Comparison of ENCODE assay signal across 24 mouse cellular contexts in the genomic region with DNA sequence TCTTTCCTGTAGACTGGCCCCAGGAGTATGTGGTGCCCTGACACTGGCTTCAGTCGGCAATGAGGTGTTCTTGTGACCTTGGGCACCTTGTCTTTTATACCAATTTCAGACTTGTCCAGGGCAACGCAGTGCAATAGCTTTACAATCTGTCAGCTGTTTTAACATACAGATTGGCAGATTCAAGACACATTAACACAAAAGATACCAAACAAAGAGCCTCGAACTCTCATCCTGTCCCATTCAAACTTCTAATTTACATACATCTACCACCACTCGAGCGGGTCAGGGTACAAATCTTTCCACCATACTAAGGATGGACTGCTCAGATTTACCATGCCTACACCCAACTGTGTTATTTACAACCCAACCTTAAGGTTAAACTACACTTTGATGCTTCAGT. TPM values are rescaled to one million over a fixed set of nuclear protein-coding genes. Genes with fewer than 3 reads are reported as not detected.
DNase-seq lines count a peak whose midpoint lies in the region; ATAC-seq and TF ChIP-seq lines count a peak whose summit lies in the region.
"Had no signal": no experiment of that assay in that cellular context is flagged by ENCODE, and none has a peak within 500 bp of the region (broad histone marks: within the 10 kb centered on the region; RNA-seq: fewer than 3 reads in every experiment).

No protein-coding gene starts in this region.

- H3K36me3 ChIP-seq in lung, embryonic 16.5 days (ENCODE audit: control insufficient read depth, insufficient read depth, low read length): peaks cover 31% of the 10 kb centered on the region
- H3K36me3 ChIP-seq in ES-E14 (ENCODE audit: control insufficient read depth, insufficient read depth, low read length, poor library complexity, severe bottlenecking): peaks cover 42% of the 10 kb centered on the region
- peaks cover 56% of the 10 kb centered on the region for H3K36me3 ChIP-seq in kidney, embryonic 15.5 days

- WGBS in lung, embryonic 16.5 days: 78% methylated on average over 5 of the region's 5 CpGs
- WGBS in kidney, embryonic 15.5 days: 85% methylated on average over 5 of the region's 5 CpGs

- intact Hi-C loops in left cerebral cortex, adult 2 months (cut with DNase I): no loop called here

- H3K9me3 ChIP-seq in lung, embryonic 16.5 days (ENCODE audit: control insufficient read depth, low read length): no peaks in the 10 kb centered on the region
- H3K9me3 ChIP-seq in ES-E14 (ENCODE audit: control insufficient read depth, insufficient read depth, low read depth, low read length): no peaks in the 10 kb centered on the region
- H3K9me3 ChIP-seq in kidney, embryonic 15.5 days (replicated peaks): no peaks in the 10 kb centered on the region
- H3K9me3 ChIP-seq: embryonic facial prominence, embryonic 15.5 days; forebrain, embryonic 10.5 days; heart, embryonic 15.5 days; hindbrain, embryonic 13.5 days had no signal

- ATAC-seq in lung, embryonic 16.5 days (ENCODE audit: low read depth): peak; percentile 15; the same call in 1 of the 2 replicates
- no peak for ATAC-seq in kidney, embryonic 15.5 days (replicated peaks; ENCODE audit: low FRiP score)
- ATAC-seq: forebrain, embryonic 14.5 days; hindbrain, postnatal 0 days; Patski had no signal

- H3K4me3 ChIP-seq in lung, embryonic 16.5 days (ENCODE audit: low read length): no peak overlapping the region
- H3K4me3 ChIP-seq in ES-E14 (ENCODE audit: insufficient read depth in 1 of 2, low read depth in 1 of 2, low read length in 2 of 2, poor library complexity in 1 of 2, severe bottlenecking in 1 of 2): no peak overlapping the region
- no peak overlapping the region for H3K4me3 ChIP-seq in left cerebral cortex, adult 2 months
- H3K4me3 ChIP-seq in kidney, embryonic 15.5 days (replicated peaks): no peak overlapping the region
- H3K4me3 ChIP-seq: embryonic facial prominence, embryonic 15.5 days; erythroblast, embryonic 14.5 days; forebrain, embryonic 10.5 days; gastrocnemius, adult 2 months; heart, embryonic 15.5 days; hindbrain, embryonic 13.5 days had no signal

- no peak overlapping the region for H3K9ac ChIP-seq in lung, embryonic 16.5 days (ENCODE audit: low read length)
- no peak overlapping the region for H3K9ac ChIP-seq in ES-E14 (ENCODE audit: insufficient read depth, low read depth, low read length, poor library complexity, severe bottlenecking)
- no peak overlapping the region for H3K9ac ChIP-seq in kidney, embryonic 15.5 days
- H3K9ac ChIP-seq: embryonic facial prominence, embryonic 15.5 days; heart, embryonic 15.5 days; hindbrain, embryonic 13.5 days had no signal

- H3K27me3 ChIP-seq in lung, embryonic 16.5 days (ENCODE audit: control insufficient read depth, insufficient read depth, low read depth, low read length): no peaks in the 10 kb centered on the region
- H3K27me3 ChIP-seq in kidney, embryonic 15.5 days: no peaks in the 10 kb centered on the region
- H3K27me3 ChIP-seq: CH12.LX; embryonic facial prominence, embryonic 15.5 days; heart, embryonic 15.5 days; hindbrain, embryonic 13.5 days; Patski had no signal

- TF ChIP-seq CTCF in left cerebral cortex, adult 2 months (IDR thresholded peaks at IDR 0.05): no peak

- no peak overlapping the region for H3K4me2 ChIP-seq in lung, embryonic 16.5 days (ENCODE audit: low read depth, low read length)
- no peak overlapping the region for H3K4me2 ChIP-seq in kidney, embryonic 15.5 days
- H3K4me2 ChIP-seq: embryonic facial prominence, embryonic 15.5 days; heart, embryonic 11.5 days; heart, embryonic 15.5 days; hindbrain, embryonic 13.5 days had no signal

- H3K27ac ChIP-seq in lung, embryonic 16.5 days (ENCODE audit: low read length): no peak overlapping the region
- peak overlapping the region; percentile 60; the same call in 1 of the 2 replicates for H3K27ac ChIP-seq in ES-E14 (ENCODE audit: insufficient read depth, low read depth, low read length, poor library complexity, severe bottlenecking)
- H3K27ac ChIP-seq in left cerebral cortex, adult 2 months: no peak overlapping the region
- no peak overlapping the region for H3K27ac ChIP-seq in kidney, embryonic 15.5 days
- H3K27ac ChIP-seq: embryonic facial prominence, embryonic 15.5 days; forebrain, embryonic 10.5 days; gastrocnemius, adult 2 months; heart, embryonic 15.5 days; hindbrain, embryonic 13.5 days; hindbrain, postnatal 0 days had no signal

- no peak for DNase-seq in lung, postnatal 4 days
- peak; percentile 49 for DNase-seq in ES-E14 (ENCODE audit: low read depth, low spot score)
- DNase-seq in ZHBTc4 (ENCODE audit: low read depth, low spot score): peak; percentile 89
- DNase-seq in left cerebral cortex, adult 2 months (ENCODE audit: extremely low spot score in 1 of 2, low spot score in 2 of 2): no peak
- DNase-seq: cerebellum, adult 11 months; cerebellum, adult 8-10 months; cerebellum, postnatal 14 days; embryo, embryonic 11 days; gastrocnemius, adult 2 months; gastrocnemius, postnatal 36 days; heart, adult 18-20 months; heart, postnatal 14 days had no signal

- in situ Hi-C loops in ES-E14 (cut with MboI; ENCODE audit: low sequenced_read_pairs in 2 of 2, unreplicated experiment in 2 of 2): loop anchor here in 1 of 2 experiments (5.0 kb wide), 1 partner anchor 37 kb away; no protein-coding TSS in a partner anchor

- no peaks in the 10 kb centered on the region for H3K4me1 ChIP-seq in lung, embryonic 16.5 days (replicated peaks; ENCODE audit: control insufficient read depth, insufficient read depth, low read length)
- peaks cover 1 to 21% of the 10 kb centered on the region in 2 experiments; a peak in 2 of 4 replicates for H3K4me1 ChIP-seq in ES-E14 (ENCODE audit: control insufficient read depth in 2 of 2, insufficient read depth in 2 of 2, low read length in 2 of 2, poor library complexity in 1 of 2)
- H3K4me1 ChIP-seq in kidney, embryonic 15.5 days: no peaks in the 10 kb centered on the region
- H3K4me1 ChIP-seq: embryonic facial prominence, embryonic 15.5 days; forebrain, embryonic 10.5 days; hindbrain, embryonic 13.5 days had no signal

TF ChIP-seq in ES-E14, 5 proteins besides CTCF, POLR2A, EP300 and RAD21:
- TF ChIP-seq MAFK (IDR thresholded peaks at IDR 0.05; ENCODE audit: insufficient read depth, low read depth, low read length): no peak
- no peak for TF ChIP-seq CHD2 (IDR thresholded peaks at IDR 0.05; ENCODE audit: low read depth, low read length)
- no peak for TF ChIP-seq HCFC1 (IDR thresholded peaks at IDR 0.05; ENCODE audit: borderline replicate concordance, insufficient read depth, low read length)
- TF ChIP-seq ZNF384 (IDR thresholded peaks at IDR 0.05; ENCODE audit: low read depth, low read length): no peak
- no peak for TF ChIP-seq ZC3H11A (IDR thresholded peaks at IDR 0.05; ENCODE audit: borderline replicate concordance, low read depth, low read length)

RNA-seq across cellular contexts. Expression of gene Hspa4, which starts 39.7 kb away (rescaled TPM):
- polyA plus RNA-seq in lung, embryonic 16.5 days (2015; fragmentation: Nextera tagmentation; extraction: Ambion mirVana): 68.9 and 70.2 TPM in 2 replicates
- total RNA-seq in ES-E14 (2012; rRNA removed): 182 and 280 TPM in 2 replicates
- total RNA-seq in left cerebral cortex, adult 2 months (2021): 100 to 1,000 TPM; 171 to 189 TPM
- polyA plus RNA-seq in kidney, embryonic 15.5 days (2015; fragmentation: Nextera tagmentation; extraction: Ambion mirVana): 91.0 and 94.6 TPM in 2 replicates

Comparison
In these comparisons a context has a peak if more than half of its experiments do, and no peak if none do; other contexts are left out.
1. DNase-seq: peak in ES-E14 (single experiment) and ZHBTc4 (single experiment); none in lung, postnatal 4 days (0 of 2) and left cerebral cortex, adult 2 months (0 of 2).